Mouse (Mus musculus) kidney, adult 2 months (tissue): ENCODE measurements around the gene Kidins220.

Source experiments
- CTCF ChIP-seq: fragments of 200-500 bp; conservative IDR thresholded peaks from 2 replicates; pipeline ENCODE4 v1.5.1; 2011; ENCODE audit warnings: low read depth, mild to moderate bottlenecking, control low read depth, low read length, moderate library complexity, mixed read lengths; ENCODE audit not compliant: insufficient read depth, insufficient read length
- POLR2A ChIP-seq: fragments of 200-500 bp; IDR thresholded peaks from one replicate; pipeline ENCODE4 v1.6.1; 2011; ENCODE audit warnings: low read depth, low read length, control low read depth

- no peak for TF ChIP-seq CTCF
- no peak for TF ChIP-seq POLR2A
These were observed 40.2 kb downstream of the Kidins220 start for GRCm38 (mm10) chr12:25014938-25015337.
